Mouse (Mus musculus) CH12.LX (cell line): ENCODE data around the gene Gm5617. TPM values are rescaled to one million over a fixed set of nuclear protein-coding genes. Genes with fewer than 3 reads are reported as not detected.

Source experiments
- DNase-seq: peaks from one replicate; pipeline ENCODE4 v3.0.0-alpha.2; 2013; ENCODE audit errors: extremely low read depth
- H3K27ac ChIP-seq: 2 replicates; pipeline ENCODE4 v1.5.1; 2012; ENCODE audit warnings: low read depth, mild to moderate bottlenecking, control low read depth, moderate library complexity; ENCODE audit not compliant: insufficient read depth
- H3K27me3 ChIP-seq: replicated peaks from 2 replicates; pipeline ENCODE3; 2012; ENCODE audit warnings: inconsistent platforms
- H3K36me3 ChIP-seq, 2 experiments: replicated peaks in 1 of 2; 2 replicates each; pipeline versions ENCODE3 to v1.6.1; 2012; ENCODE audit warnings: inconsistent platforms in 1 of 2, low read length in 1 of 2, mild to moderate bottlenecking in 1 of 2, mixed read lengths in 1 of 2, moderate library complexity in 1 of 2; ENCODE audit not compliant: control insufficient read depth in 1 of 2, insufficient read depth in 1 of 2
- H3K4me1 ChIP-seq, 2 experiments: 2 replicates each; pipeline ENCODE4 v1.6.1; 2012; ENCODE audit warnings: inconsistent platforms in 1 of 2, moderate library complexity in 1 of 2; ENCODE audit not compliant: insufficient read depth in 2 of 2, control insufficient read depth in 1 of 2
- H3K4me2 ChIP-seq: 2 replicates; pipeline ENCODE4 v1.6.1; 2012; ENCODE audit warnings: low read depth, mild to moderate bottlenecking, control low read depth; ENCODE audit not compliant: poor library complexity, insufficient read depth, severe bottlenecking
- H3K4me3 ChIP-seq, 3 experiments: fragments of 150-350 bp in 1 of 3; sonication (generic) in 1 of 3; replicated peaks in 1 of 3; 2 replicates each; pipeline versions ENCODE3 to v1.5.1; 2011 to 2012; ENCODE audit warnings: low read depth in 2 of 3, low read length in 2 of 3, mild to moderate bottlenecking in 2 of 3, moderate library complexity in 2 of 3, control low read depth in 1 of 3, improper control_type of control experiment in 1 of 3, inconsistent platforms in 1 of 3, mixed read lengths in 1 of 3; ENCODE audit not compliant: poor library complexity in 1 of 3
- H3K79me2 ChIP-seq: replicated peaks from 2 replicates; pipeline ENCODE4 v1.6.1; 2012; ENCODE audit warnings: mild to moderate bottlenecking, moderate library complexity; ENCODE audit not compliant: control insufficient read depth, poor library complexity, insufficient read depth, severe bottlenecking; ENCODE audit errors: extremely low read depth
- H3K9ac ChIP-seq: 2 replicates; pipeline ENCODE4 v1.6.1; 2012; ENCODE audit warnings: low read depth, mild to moderate bottlenecking, control low read depth, moderate library complexity; ENCODE audit not compliant: insufficient read depth
- H3K9me3 ChIP-seq: replicated peaks from 2 replicates; pipeline ENCODE3; 2012; ENCODE audit warnings: low read length, inconsistent platforms, mixed read lengths
- BHLHE40 ChIP-seq: IDR thresholded peaks from 2 replicates; pipeline ENCODE4 v1.6.1; 2011; ENCODE audit warnings: mild to moderate bottlenecking, low read depth, low read length, improper control_type of control experiment
- CHD2 ChIP-seq: IDR thresholded peaks from 2 replicates; pipeline ENCODE4 v1.6.1; 2011; ENCODE audit warnings: low read length, improper control_type of control experiment
- CTCF ChIP-seq, 2 experiments: IDR thresholded peaks in 1 of 2; conservative IDR thresholded peaks in 1 of 2; 2 replicates each; pipeline ENCODE4 v1.5.1; 2011 to 2012; ENCODE audit warnings: low read depth in 2 of 2, low read length in 2 of 2, improper control_type of control experiment in 1 of 2, inconsistent platforms in 1 of 2, mild to moderate bottlenecking in 1 of 2, moderate library complexity in 1 of 2
- E2F4 ChIP-seq: IDR thresholded peaks from 2 replicates; pipeline ENCODE4 v1.6.1; 2011; ENCODE audit warnings: low read depth, low read length, improper control_type of control experiment; ENCODE audit not compliant: insufficient replicate concordance
- EP300 ChIP-seq: IDR thresholded peaks from 2 replicates; pipeline ENCODE4 v1.6.1; 2011; ENCODE audit warnings: low read length, improper control_type of control experiment
- ETS1 ChIP-seq: conservative IDR thresholded peaks from 2 replicates; pipeline ENCODE4 v1.6.1; 2012; ENCODE audit warnings: low read depth, mild to moderate bottlenecking, inconsistent platforms, low read length, improper control_type of control experiment, moderate library complexity
- JUN ChIP-seq: IDR thresholded peaks from 2 replicates; pipeline ENCODE4 v1.6.1; 2011; ENCODE audit warnings: low read depth, mild to moderate bottlenecking, low read length, improper control_type of control experiment, moderate library complexity; ENCODE audit not compliant: insufficient read depth
- JUND ChIP-seq: conservative IDR thresholded peaks from 2 replicates; pipeline ENCODE4 v1.6.1; 2011; ENCODE audit warnings: low read depth, low read length, improper control_type of control experiment
- MAZ ChIP-seq: IDR thresholded peaks from 2 replicates; pipeline ENCODE4 v1.6.1; 2012; ENCODE audit warnings: low read depth, mild to moderate bottlenecking, inconsistent platforms, low read length, improper control_type of control experiment, moderate library complexity
- MEF2A ChIP-seq: IDR thresholded peaks from 2 replicates; pipeline ENCODE4 v1.6.1; 2014; ENCODE audit warnings: low read depth, mild to moderate bottlenecking, inconsistent platforms, low read length, improper control_type of control experiment, borderline replicate concordance
- MXI1 ChIP-seq: IDR thresholded peaks from 2 replicates; pipeline ENCODE4 v1.6.1; 2011; ENCODE audit warnings: mild to moderate bottlenecking, low read depth, low read length, improper control_type of control experiment
- NRF1 ChIP-seq: IDR thresholded peaks from 2 replicates; pipeline ENCODE4 v1.6.1; 2014; ENCODE audit warnings: low read depth, mild to moderate bottlenecking, inconsistent platforms, low read length, improper control_type of control experiment, moderate library complexity
- RCOR1 ChIP-seq: conservative IDR thresholded peaks from 2 replicates; pipeline ENCODE4 v1.6.1; 2012; ENCODE audit warnings: low read depth, mild to moderate bottlenecking, inconsistent platforms, low read length, improper control_type of control experiment
- TCF12 ChIP-seq: IDR thresholded peaks from 2 replicates; pipeline ENCODE4 v1.6.1; 2014; ENCODE audit warnings: low read depth, mild to moderate bottlenecking, inconsistent platforms, low read length, improper control_type of control experiment
- UBTF ChIP-seq: IDR thresholded peaks from 2 replicates; pipeline ENCODE4 v1.6.1; 2012; ENCODE audit warnings: low read depth, mild to moderate bottlenecking, inconsistent platforms, low read length, improper control_type of control experiment, moderate library complexity
- USF1 ChIP-seq: IDR thresholded peaks from 2 replicates; pipeline ENCODE4 v1.6.1; 2014; ENCODE audit warnings: low read depth, mild to moderate bottlenecking, inconsistent platforms, low read length, improper control_type of control experiment
- USF2 ChIP-seq: conservative IDR thresholded peaks from 2 replicates; pipeline ENCODE4 v1.6.1; 2011; ENCODE audit warnings: low read depth, low read length, improper control_type of control experiment
- ZNF384 ChIP-seq: IDR thresholded peaks from 2 replicates; pipeline ENCODE4 v1.6.1; 2012; ENCODE audit warnings: low read depth, low read length, improper control_type of control experiment, inconsistent platforms
- dilution Hi-C: fragments of 300-500 bp; cut with MboI; formaldehyde crosslinking; loops from 2 replicates; pipeline ENCODE4 v1.14.3; 2020; ENCODE audit warnings: low sequenced_read_pairs; ENCODE audit not compliant: extremely low pct_unique_long_range_greater_than_20kb, extremely low pct_ligation_motif_present
- in situ Hi-C: fragments of 300-500 bp; cut with MboI; formaldehyde crosslinking; loops from 3 replicates; pipeline ENCODE4 v1.14.3; 2019; ENCODE audit warnings: low sequenced_read_pairs, low pct_ligation_motif_present, low pct_unique_long_range_greater_than_20kb, mixed read lengths
- polyA plus RNA-seq: library from polyadenylated mRNA; unstranded; fragments of >175 nt; gene quantifications from 2 replicates; pipeline ENCODE4 v1.2.1, GENCODE M21; 2012; ENCODE audit warnings: low read depth; ENCODE audit not compliant: insufficient read length
- total RNA-seq, 2 experiments: library from RNA; depleted of rRNA; stranded (reverse); fragments of 300-350 nt in 1 of 2; fragments of >200 nt in 1 of 2; gene quantifications; 2 replicates each; pipeline ENCODE4 v1.2.3; 2012 to 2014

Gene Gm5617
- total and polyA plus RNA-seq, 3 experiments, result 20.4 to 35.2 (median 20.5) TPM

DNA sequence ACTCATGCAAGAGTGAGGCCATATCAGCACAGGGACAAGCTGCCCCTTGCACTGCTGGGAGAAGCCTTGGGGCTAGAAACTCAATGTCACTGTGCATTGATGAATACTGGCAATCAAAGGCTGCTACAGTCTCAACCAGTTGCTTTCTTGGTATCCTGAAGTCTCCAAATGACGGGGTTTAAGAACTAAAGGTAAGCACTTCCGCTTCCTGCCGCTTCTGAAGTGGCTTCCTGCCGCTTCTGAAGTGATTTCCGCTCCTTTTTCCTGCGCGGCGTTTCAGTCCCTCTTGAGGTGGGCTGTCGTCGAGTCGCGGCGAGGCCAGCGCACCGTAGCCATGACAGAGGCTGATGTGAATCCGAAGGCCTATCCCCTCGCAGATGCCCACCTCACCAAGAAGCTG is 45.2 kb upstream of the Gm5617 start:
- no peak for DNase-seq
- Histone ChIP-seq H3K9ac (no peak overlapping the region), H3K4me2 (no peak overlapping the region), H3K79me2 (no peaks in the 10 kb centered on the region), H3K27me3 (no peaks in the 10 kb centered on the region), H3K4me3 (no peak overlapping the region), H3K9me3 (no peaks in the 10 kb centered on the region), H3K27ac (no peak overlapping the region), H3K4me1 (peaks cover 3 to 26% of the 10 kb centered on the region in 2 experiments), H3K36me3 (peaks cover 0 to 2% of the 10 kb centered on the region in 2 experiments)
- in situ Hi-C loops, result no loop called here
- dilution Hi-C loops, result no loop called here
- TF ChIP-seq JUND, result no peak
- TF ChIP-seq ZNF384, result no peak
- TF ChIP-seq RCOR1, result no peak
- TF ChIP-seq CHD2, result no peak
- no peak for TF ChIP-seq JUN
- TF ChIP-seq ETS1, result no peak
- TF ChIP-seq UBTF, result no peak
- no peak for TF ChIP-seq USF1
- TF ChIP-seq EP300, result no peak

DNA sequence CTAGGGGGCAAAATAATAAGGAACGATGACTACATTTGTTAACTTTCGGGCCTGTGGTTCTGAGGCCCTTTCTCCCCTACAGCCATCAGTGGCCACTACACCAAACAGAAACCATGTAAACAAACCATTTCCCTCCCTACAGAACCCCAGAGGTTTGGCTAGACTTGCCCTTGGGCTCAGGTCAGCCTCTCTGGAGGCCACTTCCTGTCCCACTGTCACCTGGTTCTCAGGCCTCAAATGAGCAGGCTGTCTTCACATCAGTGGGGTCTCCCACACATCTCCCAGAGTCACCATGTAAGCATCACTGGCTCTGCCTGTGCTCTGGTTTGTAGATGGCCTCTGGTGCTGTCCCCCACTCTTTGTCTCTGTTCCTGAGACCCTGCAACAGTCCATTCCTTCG is 39.3 kb upstream of the Gm5617 start:
- Histone ChIP-seq H3K27ac (no peak overlapping the region), H3K79me2 (no peaks in the 10 kb centered on the region), H3K4me1 (peaks cover 6 to 10% of the 10 kb centered on the region in 2 experiments), H3K9me3 (no peaks in the 10 kb centered on the region), H3K4me3 (no peak overlapping the region), H3K9ac (no peak overlapping the region), H3K27me3 (no peaks in the 10 kb centered on the region), H3K36me3 (peaks cover 0 to 9% of the 10 kb centered on the region in 2 experiments), H3K4me2 (no peak overlapping the region)
- in situ Hi-C loops (no loop called here), dilution Hi-C loops (no loop called here)
- no peak for DNase-seq
- TF ChIP-seq NRF1 (no peak), MXI1 (no peak), E2F4 (no peak), MEF2A (no peak), TCF12 (peak; percentile 48; the same call in 1 of the 2 replicates), JUN (no peak), MAZ (no peak), ETS1 (peak; percentile 28; the same call in 1 of the 2 replicates), BHLHE40 (0 out of 2 replicates have a peak, but pooled peaks have one; percentile 16), CTCF (conservative IDR thresholded peaks at IDR 0.05 in 1 of 2, IDR thresholded peaks at IDR 0.05 in 1 of 2; ENCODE audit: low read depth in 2 of 2, low read length in 2 of 2) (no peak), EP300 (0 out of 2 replicates have a peak, but pooled peaks have one; percentile 38), USF2 (no peak)
